Mouse (Mus musculus) heart, postnatal 0 days (tissue): ENCODE results near the gene Mcfd2.

ENCODE experiments used
- CTCF ChIP-seq: IDR thresholded peaks from 2 replicates; pipeline ENCODE4 v1.5.1; 2016; ENCODE audit warnings: antibody characterized with exemption, control low read depth, low read depth
- EP300 ChIP-seq: IDR thresholded peaks from 2 replicates; pipeline ENCODE4 v1.6.1; 2016; ENCODE audit warnings: antibody characterized with exemption, low read depth

- no peak for TF ChIP-seq CTCF
- TF ChIP-seq EP300, result no peak
These were observed 47.5 kb upstream of the Mcfd2 start for GRCm38 (mm10) chr17:87312924-87313870.
